Mouse (Mus musculus): ENCODE data around the gene Upp2. TPM values are rescaled to one million over a fixed set of nuclear protein-coding genes. Genes with fewer than 3 reads are reported as not detected.

Upp2 gene
- polyA plus RNA-seq, 1 experiment: 18.8 TPM

DNA sequence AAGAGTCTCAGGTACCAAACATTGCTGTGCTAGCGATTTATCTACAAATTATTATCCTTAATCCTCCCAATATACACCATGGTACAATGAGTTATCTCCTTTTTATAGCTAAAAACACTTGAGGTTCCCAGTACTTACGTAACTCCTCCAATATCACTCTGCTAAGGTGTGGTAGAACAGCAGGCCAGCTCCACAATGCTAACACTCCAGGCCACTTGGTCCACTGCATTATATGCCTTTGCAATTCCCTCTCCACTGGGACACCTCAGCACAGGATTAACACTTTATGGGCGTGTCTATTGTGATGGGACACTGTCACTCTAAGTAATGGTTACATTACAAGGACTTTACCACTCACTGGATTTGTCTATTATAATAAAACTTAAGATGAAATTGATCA is 30.3 kb upstream of the Upp2 start:
- Histone ChIP-seq H3K27ac (replicated peaks; ENCODE audit: low read depth, low read length) (no peak overlapping the region), H3K4me1 (ENCODE audit: control insufficient read depth, insufficient read depth, insufficient read length, low read length) (peaks cover 34% of the 10 kb centered on the region), H3K4me3 (ENCODE audit: insufficient read depth, low read depth, low read length) (no peak overlapping the region)

DNA sequence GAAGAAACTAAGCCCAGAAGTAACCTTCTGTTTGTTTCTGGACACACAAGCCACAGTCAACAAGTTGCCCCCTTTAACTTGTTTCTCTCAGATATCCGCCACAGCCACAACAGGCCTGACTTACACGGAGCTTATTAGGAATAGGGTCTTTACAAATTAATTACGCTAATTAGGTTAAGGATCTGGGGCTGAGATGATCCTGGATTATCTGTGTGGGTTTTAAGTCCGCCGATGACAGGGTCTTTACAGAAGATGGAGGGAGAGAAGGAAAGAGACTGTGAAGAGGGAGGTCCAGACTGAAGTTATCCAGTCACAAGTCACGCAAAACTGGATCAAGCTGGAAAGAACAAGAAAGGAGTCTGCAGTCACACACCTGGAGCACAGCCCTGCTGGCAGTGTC is 28.9 kb upstream of the Upp2 start:
- Histone ChIP-seq H3K4me3 (ENCODE audit: insufficient read depth, low read depth, low read length) (no peak overlapping the region), H3K4me1 (ENCODE audit: control insufficient read depth, insufficient read depth, insufficient read length, low read length) (peaks cover 27% of the 10 kb centered on the region), H3K27ac (replicated peaks; ENCODE audit: low read depth, low read length) (no peak overlapping the region)

DNA sequence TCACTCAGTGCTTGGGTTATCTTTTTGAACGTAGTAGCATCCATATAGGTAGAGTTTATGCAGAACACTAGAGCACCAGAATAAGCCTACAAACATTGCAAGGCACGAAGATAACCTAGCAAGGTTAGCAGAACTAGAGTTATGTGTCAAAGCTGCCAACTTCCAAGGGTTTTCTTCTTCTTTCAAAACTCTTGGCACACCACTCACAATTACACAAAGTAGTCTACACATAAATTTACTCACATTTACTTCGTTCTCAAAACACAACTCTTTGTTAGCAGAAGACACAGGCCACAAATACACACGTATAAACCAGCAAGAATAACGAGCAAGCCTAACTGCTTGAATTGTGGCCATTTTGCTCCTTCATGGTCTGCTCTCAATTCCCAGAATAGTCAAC is 23.8 kb upstream of the Upp2 start:
- peaks cover 15% of the 10 kb centered on the region for H3K4me1 ChIP-seq (ENCODE audit: control insufficient read depth, insufficient read depth, insufficient read length, low read length)
- H3K4me3 ChIP-seq (ENCODE audit: insufficient read depth, low read depth, low read length): no peak overlapping the region

DNA sequence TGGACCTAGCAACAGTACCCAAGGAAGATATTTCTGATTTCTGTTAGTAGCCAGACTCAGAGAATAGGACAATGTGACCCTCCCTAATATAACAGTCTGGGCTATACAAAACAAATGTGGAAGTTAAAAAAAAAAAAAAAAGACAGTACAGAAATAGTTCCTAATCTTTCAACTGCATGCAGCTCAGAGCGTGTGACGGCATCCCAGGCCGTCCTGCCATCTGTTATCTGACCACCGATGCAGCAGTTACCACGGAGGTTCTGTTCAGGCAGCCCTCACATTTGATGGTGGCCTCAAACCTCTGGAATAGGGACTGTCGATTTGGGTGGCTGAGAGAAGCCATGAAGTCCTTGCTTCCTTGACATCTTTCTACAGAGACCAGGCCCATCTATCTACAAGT is 22.7 kb upstream of the Upp2 start:
- Histone ChIP-seq H3K27ac (replicated peaks; ENCODE audit: low read depth, low read length) (no peak overlapping the region), H3K4me1 (ENCODE audit: control insufficient read depth, insufficient read depth, insufficient read length, low read length) (peaks cover 10% of the 10 kb centered on the region), H3K4me3 (ENCODE audit: insufficient read depth, low read depth, low read length) (no peak overlapping the region)

More for the DNA sequence above, 23.8 kb upstream of the Upp2 start:
- no peak overlapping the region for H3K27ac ChIP-seq (replicated peaks; ENCODE audit: low read depth, low read length)

- peaks cover 18% of the 10 kb centered on the region for H3K4me1 ChIP-seq (ENCODE audit: control insufficient read depth, insufficient read depth, insufficient read length, low read length)
- H3K27ac ChIP-seq (replicated peaks; ENCODE audit: low read depth, low read length): no peak overlapping the region
- H3K4me3 ChIP-seq (ENCODE audit: insufficient read depth, low read depth, low read length): no peak overlapping the region
These were observed 20.8 kb upstream of the Upp2 start for GRCm38 (mm10) chr2:58546264-58546663.

DNA sequence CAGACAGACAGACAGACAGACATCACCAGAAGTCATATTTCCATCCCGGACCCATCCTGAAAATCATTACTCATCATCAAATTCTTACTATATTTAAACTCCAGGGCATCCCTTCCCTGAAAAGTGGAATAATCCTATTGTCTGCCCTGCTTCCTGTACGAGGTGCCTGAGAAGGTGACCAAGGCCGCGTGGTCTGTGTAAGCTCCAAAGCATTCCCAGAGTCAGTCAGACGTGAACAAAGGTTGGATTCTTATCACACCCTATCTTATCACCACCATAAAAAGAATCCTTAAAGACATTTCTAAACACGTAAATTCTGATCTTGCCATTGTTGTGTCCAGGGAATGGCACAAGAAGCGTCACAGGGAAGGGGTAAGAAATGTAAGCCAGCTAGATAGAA is 18.2 kb upstream of the Upp2 start:
- H3K4me1 ChIP-seq (ENCODE audit: control insufficient read depth, insufficient read depth, insufficient read length, low read length): peaks cover 30% of the 10 kb centered on the region
- H3K4me3 ChIP-seq (ENCODE audit: insufficient read depth, low read depth, low read length): no peak overlapping the region
- no peak overlapping the region for H3K27ac ChIP-seq (replicated peaks; ENCODE audit: low read depth, low read length)

DNA sequence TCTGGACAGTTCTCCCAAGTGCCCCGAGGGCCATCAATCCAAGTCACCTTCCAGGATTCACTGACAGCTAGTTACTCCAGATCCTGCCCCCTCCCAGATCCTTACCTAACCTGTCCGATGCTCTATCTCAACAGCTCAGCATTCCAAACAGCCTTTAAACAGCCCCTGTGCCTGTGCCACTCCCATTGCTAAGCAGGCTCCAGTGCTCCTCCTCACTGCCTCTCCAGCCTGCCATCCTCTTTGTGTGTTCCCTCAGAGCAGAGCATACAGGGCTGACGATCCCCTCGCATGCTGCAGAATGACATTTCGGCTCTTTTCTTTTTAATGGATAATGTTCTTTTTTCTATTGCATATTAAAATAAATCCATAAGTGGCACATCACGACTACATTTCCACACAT is 17.1 kb upstream of the Upp2 start:
- Histone ChIP-seq H3K4me3 (ENCODE audit: insufficient read depth, low read depth, low read length) (no peak overlapping the region), H3K4me1 (ENCODE audit: control insufficient read depth, insufficient read depth, insufficient read length, low read length) (peaks cover 27% of the 10 kb centered on the region), H3K27ac (replicated peaks; ENCODE audit: low read depth, low read length) (no peak overlapping the region)

- no peak overlapping the region for H3K27ac ChIP-seq (replicated peaks; ENCODE audit: low read depth, low read length)
- H3K4me1 ChIP-seq (ENCODE audit: control insufficient read depth, insufficient read depth, insufficient read length, low read length): peaks cover 27% of the 10 kb centered on the region
- H3K4me3 ChIP-seq (ENCODE audit: insufficient read depth, low read depth, low read length): no peak overlapping the region
These were observed 16.6 kb upstream of the Upp2 start for GRCm38 (mm10) chr2:58550488-58550887.

GRCm38 (mm10) chr2:58551866-58552265 is 15.2 kb upstream of the Upp2 start:
- Histone ChIP-seq H3K4me3 (ENCODE audit: insufficient read depth, low read depth, low read length) (no peak overlapping the region), H3K27ac (replicated peaks; ENCODE audit: low read depth, low read length) (no peak overlapping the region), H3K4me1 (ENCODE audit: control insufficient read depth, insufficient read depth, insufficient read length, low read length) (peaks cover 25% of the 10 kb centered on the region)

DNA sequence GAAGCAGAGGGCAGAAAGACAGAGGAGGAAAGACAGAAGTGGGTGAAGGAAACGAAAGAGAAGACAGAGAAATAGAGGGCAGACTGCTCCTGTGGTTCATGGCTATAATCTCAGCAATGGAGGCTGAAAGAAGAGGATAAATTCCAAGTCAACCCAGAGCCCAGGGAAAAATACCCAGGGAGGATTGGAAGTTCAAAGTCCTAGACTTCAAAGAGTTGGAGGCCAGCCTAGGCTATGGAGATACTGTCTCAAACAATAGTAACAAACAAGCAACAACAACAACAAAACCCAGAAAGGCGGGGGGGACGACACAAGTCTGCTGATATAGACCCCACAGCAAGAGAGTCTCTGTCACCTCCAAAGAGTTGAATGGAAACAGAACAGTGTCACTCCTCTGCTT is 14.8 kb upstream of the Upp2 start:
- Histone ChIP-seq H3K4me1 (ENCODE audit: control insufficient read depth, insufficient read depth, insufficient read length, low read length) (peaks cover 25% of the 10 kb centered on the region), H3K27ac (replicated peaks; ENCODE audit: low read depth, low read length) (no peak overlapping the region), H3K4me3 (ENCODE audit: insufficient read depth, low read depth, low read length) (no peak overlapping the region)

DNA sequence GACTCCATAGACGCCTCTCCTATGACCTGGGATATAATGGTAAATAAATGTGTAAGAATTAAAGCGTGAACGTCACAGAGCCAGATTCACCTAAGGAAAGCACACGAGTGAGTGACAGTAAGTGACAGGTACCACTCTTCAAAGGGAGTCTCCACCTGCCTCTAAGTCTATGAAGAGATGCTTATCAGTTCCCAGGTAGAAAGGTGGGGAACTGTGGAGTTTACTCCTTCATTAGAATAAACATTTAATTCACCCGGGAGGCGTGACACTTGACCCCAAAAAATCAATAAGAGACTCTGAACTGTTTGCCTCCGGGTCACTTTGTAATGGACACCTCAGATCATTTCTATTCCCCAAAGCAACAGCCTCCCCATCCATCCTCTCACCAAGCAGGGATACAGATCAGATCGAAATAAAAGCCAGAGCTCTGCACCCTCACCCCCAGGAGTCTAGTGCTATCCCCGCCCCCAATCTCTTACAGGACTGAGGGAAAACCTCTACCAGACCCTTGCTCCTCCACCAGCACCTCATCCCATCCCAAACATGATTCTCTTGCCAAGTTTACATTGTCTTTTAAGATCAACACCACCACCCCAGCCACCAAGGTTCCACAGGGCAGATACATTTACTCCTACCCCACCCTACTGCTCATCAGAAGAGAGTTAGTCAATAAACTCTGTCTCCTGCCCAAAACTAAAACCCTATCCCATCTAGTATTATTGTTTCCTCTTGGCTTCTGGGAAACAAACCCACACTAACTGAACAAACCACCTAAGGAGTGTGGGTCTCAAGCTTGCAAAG is 9.9 kb upstream of the Upp2 start:
- H3K4me3 ChIP-seq (ENCODE audit: insufficient read depth, low read depth, low read length): no peak overlapping the region
- H3K27ac ChIP-seq (replicated peaks; ENCODE audit: low read depth, low read length): no peak overlapping the region
- peaks cover 26% of the 10 kb centered on the region for H3K4me1 ChIP-seq (ENCODE audit: control insufficient read depth, insufficient read depth, insufficient read length, low read length)

- Histone ChIP-seq H3K4me1 (ENCODE audit: control insufficient read depth, insufficient read depth, insufficient read length, low read length) (peaks cover 41% of the 10 kb centered on the region), H3K27ac (replicated peaks; ENCODE audit: low read depth, low read length) (no peak overlapping the region), H3K4me3 (ENCODE audit: insufficient read depth, low read depth, low read length) (no peak overlapping the region)
These were observed 5.0 kb upstream of the Upp2 start for GRCm38 (mm10) chr2:58562137-58562536.

- H3K27ac ChIP-seq (replicated peaks; ENCODE audit: low read depth, low read length): no peak overlapping the region
- H3K4me1 ChIP-seq (ENCODE audit: control insufficient read depth, insufficient read depth, insufficient read length, low read length): peaks cover 35% of the 10 kb centered on the region
- peak overlapping the region; percentile 22 for H3K4me3 ChIP-seq (ENCODE audit: insufficient read depth, low read depth, low read length)
These were observed 1.8 kb upstream of the Upp2 start for GRCm38 (mm10) chr2:58565267-58565666.

DNA sequence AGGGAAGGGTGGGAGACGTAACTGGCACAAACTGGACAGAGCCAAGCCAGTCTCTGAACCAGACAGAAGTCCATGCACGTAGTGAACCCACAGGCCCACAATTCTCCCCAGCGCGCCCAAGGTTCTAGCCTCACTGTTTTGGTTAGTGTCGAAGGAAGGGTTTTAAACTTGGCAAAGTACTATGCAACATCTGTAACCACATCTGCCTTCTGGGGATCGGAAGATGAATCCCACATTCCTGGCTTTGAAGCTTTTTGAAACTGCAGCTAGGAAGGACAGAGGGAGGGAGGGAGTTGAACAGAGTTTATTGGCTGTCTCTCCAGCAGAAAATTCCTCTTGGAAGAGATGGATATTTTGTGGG is 1.1 kb upstream of the Upp2 start:
- peak overlapping the region; percentile 79; the same call in 1 of the 2 replicates for H3K27ac ChIP-seq (replicated peaks; ENCODE audit: low read depth, low read length)
- peaks cover 32% of the 10 kb centered on the region for H3K4me1 ChIP-seq (ENCODE audit: control insufficient read depth, insufficient read depth, insufficient read length, low read length)

GRCm38 (mm10) chr2:58566410-58567065 is 560 bp upstream of the Upp2 start:
- peak overlapping the region; percentile 100 for H3K4me3 ChIP-seq (ENCODE audit: insufficient read depth, low read depth, low read length)
- peak overlapping the region; percentile 79 for H3K27ac ChIP-seq (replicated peaks; ENCODE audit: low read depth, low read length)
- H3K4me1 ChIP-seq (ENCODE audit: control insufficient read depth, insufficient read depth, insufficient read length, low read length): peaks cover 32% of the 10 kb centered on the region

More for the DNA sequence above, 1.1 kb upstream of the Upp2 start:
- H3K4me3 ChIP-seq (ENCODE audit: insufficient read depth, low read depth, low read length): peak overlapping the region; percentile 100

Data from brown adipose tissue, adult 24 weeks (tissue).